Mouse (Mus musculus) kidney, postnatal 0 days (tissue): ENCODE results near the gene Mcrip2. TPM values are rescaled to one million over a fixed set of nuclear protein-coding genes. Genes with fewer than 3 reads are reported as not detected.

Experiments used
- ATAC-seq: fragments of 200-750 bp; cut with Nextera tagmentation; replicated peaks from 2 replicates; pipeline ENCODE4 v1.8.0; 2017; ENCODE audit warnings: low read depth, moderate number of reproducible peaks, moderate TSS enrichment, moderate library complexity; ENCODE audit not compliant: low FRiP score
- DNase-seq: peaks from one replicate; pipeline ENCODE4 v3.0.0-alpha.2; 2016; ENCODE audit warnings: low spot score
- H3K27ac ChIP-seq: fragments of 300-500 bp; sonication (generic); 2 replicates; pipeline ENCODE4 v1.5.1; 2014; ENCODE audit warnings: mild to moderate bottlenecking
- H3K27me3 ChIP-seq: fragments of 300-500 bp; sonication (generic); 2 replicates; pipeline ENCODE4 v1.6.1; 2014; ENCODE audit warnings: low read length, mixed read lengths; ENCODE audit not compliant: insufficient read depth
- H3K36me3 ChIP-seq: fragments of 300-500 bp; sonication (generic); 2 replicates; pipeline ENCODE4 v1.6.1; 2014; ENCODE audit warnings: low read length, mixed read lengths; ENCODE audit not compliant: insufficient read depth
- H3K4me1 ChIP-seq: fragments of 300-500 bp; sonication (generic); replicated peaks from 2 replicates; pipeline ENCODE4 v1.6.1; 2014; ENCODE audit warnings: antibody characterized with exemption, low read length, mixed read lengths; ENCODE audit not compliant: insufficient read depth
- H3K4me2 ChIP-seq: fragments of 300-500 bp; sonication (generic); 2 replicates; pipeline ENCODE4 v1.6.1; 2014; ENCODE audit warnings: mild to moderate bottlenecking, low read length, moderate library complexity, mixed read lengths
- H3K4me3 ChIP-seq: fragments of 300-500 bp; sonication (generic); replicated peaks from 2 replicates; pipeline ENCODE4 v1.5.1; 2014; ENCODE audit warnings: low read depth, low read length
- H3K9ac ChIP-seq: fragments of 300-500 bp; sonication (generic); 2 replicates; pipeline ENCODE4 v1.6.1; 2014; ENCODE audit warnings: low read depth, low read length
- H3K9me3 ChIP-seq: fragments of 300-500 bp; sonication (generic); replicated peaks from 2 replicates; pipeline ENCODE4 v1.6.1; 2016; ENCODE audit warnings: low read length, inconsistent platforms, mixed read lengths
- CTCF ChIP-seq: IDR thresholded peaks from 2 replicates; pipeline ENCODE4 v1.5.1; 2016; ENCODE audit warnings: antibody characterized with exemption, low read depth, mild to moderate bottlenecking, moderate library complexity
- WGBS: fragments of 180-500 bp; shearing (Covaris S2); extraction: QIAGEN DNeasy Blood & Tissue Kit; methylation state at CpG from one replicate; pipeline ENCODE4 v1.1.7; 2014; 5-methylcytosine and 5-hydroxymethylcytosine counted together
- polyA plus RNA-seq: library from polyadenylated mRNA; unstranded; fragments of >200 nt; fragmentation: Nextera tagmentation; extraction: Ambion mirVana; gene quantifications from 2 replicates; pipeline ENCODE4 v1.2.1, GENCODE M21; 2015

Gene Mcrip2
- polyA plus RNA-seq, 1 experiment from 2014 or later: 138 TPM

DNA sequence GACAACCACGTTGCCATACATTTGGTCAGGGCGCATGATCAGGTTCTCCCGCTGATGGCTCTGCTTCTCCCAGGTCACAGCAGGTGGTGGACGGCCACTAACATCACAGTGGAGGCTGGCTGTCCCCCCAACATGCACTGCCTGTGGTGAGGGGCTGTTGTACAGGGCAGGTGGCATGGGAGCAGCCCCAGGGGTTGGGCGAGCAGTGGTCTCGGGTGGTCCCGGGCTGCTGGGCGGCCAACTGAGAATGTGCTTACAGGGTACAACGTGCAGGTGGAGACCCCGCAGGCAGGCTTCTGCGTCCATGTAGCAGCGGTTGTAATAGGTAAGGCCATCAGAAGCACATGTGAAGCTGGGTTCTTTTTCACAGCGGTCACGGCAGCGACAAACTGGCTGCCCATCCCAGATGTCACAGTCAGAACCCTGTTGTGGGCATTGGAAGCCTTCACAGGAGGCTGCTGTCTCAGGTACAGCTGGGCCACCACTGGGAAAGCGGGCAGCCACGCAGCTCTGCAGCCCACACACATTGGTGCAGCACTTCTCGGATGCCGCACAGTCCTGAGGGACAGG, 10.1 kb upstream of the Mcrip2 start:
- Histone ChIP-seq H3K27me3 (no peaks in the 10 kb centered on the region), H3K36me3 (0 out of 2 replicates have a peak, but pooled peaks cover 18% of the 10 kb centered on the region), H3K9ac (no peak overlapping the region), H3K27ac (no peak overlapping the region), H3K4me3 (no peak overlapping the region), H3K9me3 (no peaks in the 10 kb centered on the region), H3K4me2 (no peak overlapping the region), H3K4me1 (peaks cover 17% of the 10 kb centered on the region)
- no peak for TF ChIP-seq CTCF
- DNase-seq: no peak
- WGBS: 91% methylated on average over 19 of the region's 19 CpGs
- ATAC-seq: no peak

DNA sequence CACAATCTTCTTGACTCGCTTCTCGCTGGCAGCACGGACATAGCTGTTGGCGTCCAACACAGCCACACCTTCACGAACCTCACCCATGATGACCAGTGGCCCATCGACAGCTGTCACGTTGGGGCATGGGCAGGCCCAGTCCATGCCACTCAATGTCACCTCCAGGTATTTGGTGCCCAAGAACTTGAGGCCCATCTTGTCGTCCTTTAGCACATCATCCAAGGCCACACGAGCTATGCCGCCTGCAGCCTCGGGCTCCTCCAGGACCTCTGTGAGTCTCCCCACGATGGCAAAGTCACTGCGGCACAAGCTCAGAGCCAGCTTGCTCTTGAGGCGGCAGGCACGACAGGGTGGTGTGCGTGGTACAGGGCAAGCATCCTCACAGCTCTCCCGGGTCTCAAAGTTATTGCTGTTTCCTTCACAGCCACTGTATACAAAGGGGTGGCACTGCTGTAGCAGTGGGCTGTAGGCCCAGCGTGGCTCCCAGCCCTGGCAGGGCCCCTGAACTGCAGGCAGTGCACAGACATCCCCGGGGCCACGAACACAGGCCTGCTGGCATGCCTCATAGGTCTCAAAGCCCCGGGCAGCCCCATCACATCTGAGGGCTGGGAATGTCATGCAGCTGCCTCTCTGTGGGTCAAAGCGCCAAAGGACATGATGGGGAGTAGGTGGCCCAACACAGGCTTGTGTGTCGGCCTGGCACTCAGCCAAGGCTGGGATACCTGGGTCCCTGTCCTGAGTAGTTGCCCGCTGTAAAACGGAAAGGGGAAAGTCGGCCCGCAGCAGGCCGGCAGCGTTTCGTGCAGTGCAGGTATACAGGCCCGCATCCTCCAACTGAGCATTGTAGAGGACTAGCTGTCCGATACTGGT, 9.4 kb upstream of the Mcrip2 start:
- Histone ChIP-seq H3K36me3 (0 out of 2 replicates have a peak, but pooled peaks cover 11% of the 10 kb centered on the region), H3K9ac (no peak overlapping the region), H3K4me3 (no peak overlapping the region), H3K9me3 (no peaks in the 10 kb centered on the region), H3K27ac (no peak overlapping the region), H3K4me2 (no peak overlapping the region), H3K27me3 (no peaks in the 10 kb centered on the region), H3K4me1 (peaks cover 17% of the 10 kb centered on the region)
- DNase-seq: no peak
- TF ChIP-seq CTCF: no peak
- 93% methylated on average over 32 of the region's 32 CpGs for WGBS
- no peak for ATAC-seq

DNA sequence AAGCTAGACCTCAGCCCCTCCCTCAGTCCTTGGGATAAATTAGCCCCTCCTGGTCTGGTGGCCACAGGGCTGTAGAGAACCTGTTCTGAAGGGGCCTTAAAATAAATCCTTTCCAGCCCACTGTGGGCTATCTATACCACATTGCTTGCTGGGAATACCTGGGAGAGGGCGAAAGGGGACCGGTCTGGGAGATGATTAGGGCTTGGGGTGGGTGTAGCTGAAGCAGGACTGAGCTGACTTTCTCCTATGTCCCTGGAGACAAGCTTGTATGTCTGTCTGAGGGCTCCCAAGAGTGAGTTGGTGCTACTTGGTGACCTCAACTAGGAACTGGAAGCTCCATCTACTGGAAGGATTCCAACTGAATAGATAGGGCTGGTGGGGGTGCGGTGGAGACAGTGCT, 8.5 kb upstream of the Mcrip2 start:
- H3K9me3 ChIP-seq: no peaks in the 10 kb centered on the region
- 0 out of 2 replicates have a peak, but pooled peaks cover 11% of the 10 kb centered on the region for H3K36me3 ChIP-seq
- H3K27ac ChIP-seq: no peak overlapping the region
- ATAC-seq: no peak
- no peak overlapping the region; the same call in 1 of the 2 replicates for H3K4me2 ChIP-seq
- no peak overlapping the region for H3K4me3 ChIP-seq
- TF ChIP-seq CTCF: no peak
- DNase-seq: no peak
- WGBS: 95% methylated on average over 3 of the region's 3 CpGs
- no peaks in the 10 kb centered on the region for H3K27me3 ChIP-seq
- no peak overlapping the region for H3K9ac ChIP-seq
- peaks cover 17% of the 10 kb centered on the region for H3K4me1 ChIP-seq

DNA sequence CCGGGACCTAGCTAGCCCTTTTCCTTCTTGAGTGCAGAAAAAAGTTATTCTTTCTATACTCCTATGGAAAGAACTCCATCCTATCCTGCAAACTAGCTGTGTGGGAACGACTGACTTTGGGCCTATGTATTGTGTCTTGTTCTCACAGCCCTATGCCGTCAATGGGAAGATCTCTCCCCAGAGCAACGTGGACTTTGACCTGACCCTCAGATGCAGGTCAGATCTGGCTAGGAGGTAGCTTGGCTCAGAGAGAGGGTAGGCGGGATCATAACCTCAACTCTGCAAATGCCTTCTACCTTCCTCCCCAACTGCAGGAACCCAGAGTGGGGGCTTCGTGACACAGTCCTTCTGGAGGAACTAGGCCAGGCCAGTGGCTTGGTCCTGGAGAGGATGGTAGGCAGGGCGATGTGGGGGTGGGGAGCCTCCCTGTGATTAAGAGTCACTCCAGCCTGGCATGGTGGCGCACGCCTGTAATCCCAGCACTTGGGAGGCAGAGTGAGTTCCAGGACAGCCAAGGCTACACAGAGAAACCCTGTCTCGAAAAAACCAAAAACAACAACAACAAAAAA, 7.9 kb upstream of the Mcrip2 start:
- 58% methylated on average over 10 of the region's 10 CpGs for WGBS
- TF ChIP-seq CTCF: no peak
- Histone ChIP-seq H3K4me2 (peak overlapping the region; percentile 73), H3K4me1 (peaks cover 17% of the 10 kb centered on the region), H3K27me3 (no peaks in the 10 kb centered on the region), H3K9ac (peak overlapping the region; percentile 57), H3K27ac (peak overlapping the region; percentile 84; the same call in 1 of the 2 replicates), H3K9me3 (no peaks in the 10 kb centered on the region), H3K4me3 (peak overlapping the region; percentile 54), H3K36me3 (0 out of 2 replicates have a peak, but pooled peaks cover 11% of the 10 kb centered on the region)
- ATAC-seq (no peak), DNase-seq (no peak)

DNA sequence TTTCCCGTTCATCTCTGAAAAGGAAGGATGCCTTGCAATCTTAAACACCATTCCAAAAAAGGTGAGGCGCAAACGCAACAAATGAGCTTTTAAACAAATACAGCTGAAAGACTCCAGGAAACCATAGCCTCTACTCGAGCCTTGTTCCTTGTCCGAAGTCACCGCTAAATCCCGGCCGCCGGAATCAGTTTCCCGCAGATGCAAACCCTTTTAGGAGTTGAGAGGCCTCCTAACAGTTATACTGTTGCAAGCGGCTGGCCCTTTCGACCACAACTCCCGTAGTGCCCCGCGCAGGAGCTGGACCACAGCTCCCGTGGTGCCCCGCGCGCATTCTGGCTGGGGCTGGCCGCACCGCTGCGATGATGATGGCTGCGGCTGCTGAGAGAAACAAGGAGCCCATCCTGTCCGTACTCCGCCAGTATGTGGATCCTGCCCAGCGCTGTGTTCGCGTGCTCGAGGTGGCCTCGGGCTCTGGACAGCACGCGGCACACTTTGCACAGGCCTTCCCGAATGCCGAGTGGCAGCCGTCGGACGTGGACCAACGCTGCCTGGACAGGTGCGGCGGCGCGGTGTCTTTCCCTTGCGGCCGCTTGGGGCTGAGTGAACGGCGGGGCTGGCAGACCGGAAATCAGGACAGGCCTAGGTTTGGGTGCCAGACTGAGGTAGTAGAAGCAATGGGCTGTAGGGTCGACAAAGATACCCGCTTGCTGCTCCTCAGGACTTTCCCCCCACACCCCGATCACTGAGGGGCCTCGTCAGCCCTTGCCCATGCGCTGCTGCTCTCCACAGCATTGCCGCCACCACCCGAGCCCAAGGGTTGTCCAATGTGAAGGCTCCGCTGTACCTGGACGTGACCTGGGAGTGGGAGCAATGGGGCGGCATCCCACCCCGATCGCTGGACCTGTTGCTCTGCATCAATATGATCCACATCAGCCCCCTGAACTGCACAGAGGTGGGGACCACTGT, 6.9 kb upstream of the Mcrip2 start:
- 0 out of 2 replicates have a peak, but pooled peaks cover 11% of the 10 kb centered on the region for H3K36me3 ChIP-seq
- H3K4me3 ChIP-seq: peak overlapping the region; percentile 54
- ATAC-seq: peak; percentile 84
- no peaks in the 10 kb centered on the region for H3K27me3 ChIP-seq
- H3K4me1 ChIP-seq: peaks cover 17% of the 10 kb centered on the region
- no peaks in the 10 kb centered on the region for H3K9me3 ChIP-seq
- DNase-seq: peak; percentile 93
- peak overlapping the region; percentile 57 for H3K9ac ChIP-seq
- H3K4me2 ChIP-seq: peak overlapping the region; percentile 73
- under 1% methylated on average over 59 of the region's 59 CpGs for WGBS
- TF ChIP-seq CTCF: no peak
- H3K27ac ChIP-seq: peak overlapping the region; percentile 84
